Mouse (Mus musculus): ENCODE data around the gene Hmcn1.

DNA sequence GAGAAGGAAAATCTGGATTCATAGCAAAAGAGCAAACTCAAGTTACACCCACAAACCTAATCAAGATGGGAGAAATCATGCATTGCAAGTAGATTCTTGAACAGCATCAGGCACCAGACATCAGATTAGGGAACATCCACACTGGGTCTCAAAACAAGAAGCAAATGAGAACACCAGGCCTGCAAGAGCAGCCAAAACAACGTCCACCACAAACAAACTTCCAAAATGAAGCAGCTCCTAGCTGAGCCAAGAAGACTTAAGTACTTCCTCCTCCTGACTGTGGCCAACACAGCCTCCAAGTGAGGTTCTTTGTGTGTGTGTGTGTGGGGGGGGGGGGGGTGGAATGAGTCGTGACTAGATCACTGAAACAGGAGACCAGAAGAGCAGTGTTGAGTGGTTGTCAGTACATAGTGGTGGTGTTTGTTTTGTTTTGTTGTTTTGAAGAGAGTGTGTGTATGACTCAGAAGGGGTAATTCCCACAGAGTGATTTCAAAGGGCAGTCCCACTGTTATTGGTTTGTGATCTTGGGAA, 232.4 kb downstream of the Hmcn1 start:
- no peak for TF ChIP-seq POLR2A (IDR thresholded peaks at IDR 0.05; ENCODE audit: insufficient read length, low read depth)
- TF ChIP-seq MAX (IDR thresholded peaks at IDR 0.05; ENCODE audit: low read depth), result no peak
- TF ChIP-seq MYOD1 (IDR thresholded peaks at IDR 0.05; ENCODE audit: control insufficient read depth in 1 of 3, insufficient read length in 2 of 3, low read depth in 2 of 3), result no peak
- TF ChIP-seq USF1 (IDR thresholded peaks at IDR 0.05; ENCODE audit: low read depth), result no peak
- TF ChIP-seq CEBPB (IDR thresholded peaks at IDR 0.05; ENCODE audit: insufficient read depth, poor library complexity, severe bottlenecking), result no peak
- no peak for TF ChIP-seq TCF12 (IDR thresholded peaks at IDR 0.05; ENCODE audit: insufficient read depth, poor library complexity, severe bottlenecking)
- TF ChIP-seq REST (IDR thresholded peaks at IDR 0.05; ENCODE audit: insufficient read depth, insufficient read length), result no peak
- no peak for TF ChIP-seq E2F4 (IDR thresholded peaks at IDR 0.05; ENCODE audit: insufficient read depth)
- TF ChIP-seq SRF (IDR thresholded peaks at IDR 0.05; ENCODE audit: control insufficient read depth, insufficient read length, low read depth), result no peak
- TF ChIP-seq MYOG (IDR thresholded peaks at IDR 0.05; ENCODE audit: control insufficient read depth in 1 of 3, insufficient read depth in 1 of 3, insufficient read length in 2 of 3, low read depth in 2 of 3), result no peak

Measured in myocyte (in vitro differentiated cells).